Mouse (Mus musculus): ENCODE measurements around the gene T2.
A peak's percentile ranks its signal among the peaks of the same experiment; 100 is the strongest.
"Not testable (repeated sequence)": the region's sequence is repeated elsewhere in the genome, so short reads cannot be mapped to it uniquely, and the experiment has no call there.

The T2 gene

GRCm38 (mm10) chr17:8367514-8368480, 12.0 kb downstream of the T2 start:
- DNase-seq: no peak

GRCm38 (mm10) chr17:8368570-8368969, 12.8 kb downstream of the T2 start:
- no peak for DNase-seq

- DNase-seq: no peak
Measured at GRCm38 (mm10) chr17:8369171-8369570, 13.4 kb downstream of the T2 start.

GRCm38 (mm10) chr17:8370634-8371229, 14.9 kb downstream of the T2 start:
- no peak for DNase-seq

- DNase-seq: peak; percentile 87
Measured at GRCm38 (mm10) chr17:8371834-8372233, 16.0 kb downstream of the T2 start.

- DNase-seq: peak; percentile 88
Measured at GRCm38 (mm10) chr17:8372286-8373046, 16.7 kb downstream of the T2 start.

- no peak for DNase-seq
Measured at GRCm38 (mm10) chr17:8377298-8377697, 21.5 kb downstream of the T2 start.

GRCm38 (mm10) chr17:8385441-8385840, 29.6 kb downstream of the T2 start:
- no peak for DNase-seq

GRCm38 (mm10) chr17:8388463-8388862, 32.7 kb downstream of the T2 start:
- peak; percentile 74 for DNase-seq

GRCm38 (mm10) chr17:8388990-8389789, 33.4 kb downstream of the T2 start:
- no peak for DNase-seq

GRCm38 (mm10) chr17:8389790-8390095, 34.0 kb downstream of the T2 start:
- no peak for DNase-seq

GRCm38 (mm10) chr17:8390487-8390886, 34.7 kb downstream of the T2 start:
- no peak for DNase-seq

GRCm38 (mm10) chr17:8396371-8396770, 40.6 kb downstream of the T2 start:
- no peak for DNase-seq

- no peak for DNase-seq
Measured at GRCm38 (mm10) chr17:8397946-8398345, 42.2 kb downstream of the T2 start.

GRCm38 (mm10) chr17:8403932-8404331, 48.1 kb downstream of the T2 start:
- DNase-seq: not testable (repeated sequence)

- DNase-seq: no peak
Measured at GRCm38 (mm10) chr17:8406285-8406684, 50.5 kb downstream of the T2 start.

GRCm38 (mm10) chr17:8408002-8408401, 52.2 kb downstream of the T2 start:
- DNase-seq: not testable (repeated sequence)

GRCm38 (mm10) chr17:8408589-8409295, 53.0 kb downstream of the T2 start:
- peak; percentile 61 for DNase-seq

- DNase-seq: no peak
Measured at GRCm38 (mm10) chr17:8410330-8410729, 54.5 kb downstream of the T2 start.

GRCm38 (mm10) chr17:8413656-8414055, 57.9 kb downstream of the T2 start:
- DNase-seq: peak; percentile 58

- peak; percentile 65 for DNase-seq
Measured at GRCm38 (mm10) chr17:8415533-8415932, 59.7 kb downstream of the T2 start.

GRCm38 (mm10) chr17:8416865-8417264, 61.1 kb downstream of the T2 start:
- no peak for DNase-seq
